Mouse (Mus musculus) MEL (cell line): ENCODE measurements at regions not wholly inside any gene's neighbourhood (a gene's known extent, or its start where the extent isn't known, plus 50 kb on each side); places are given as distances from the start of the nearest gene placed in this dataset.

ENCODE experiments used
- DNase-seq: peaks from one replicate; pipeline ENCODE4 v3.0.0; 2011; ENCODE audit warnings: low read depth, low spot score
- H3K27ac ChIP-seq: 2 replicates; pipeline ENCODE4 v1.5.1; 2012; ENCODE audit warnings: low read depth, mild to moderate bottlenecking, control low read depth, low read length, moderate library complexity; ENCODE audit not compliant: control insufficient read depth
- H3K27me3 ChIP-seq, 2 experiments: fragments of 150-350 bp in 1 of 2; sonication (generic) in 1 of 2; 2 replicates each; pipeline ENCODE4 v1.6.1; 2012; ENCODE audit warnings: low read length in 2 of 2, mild to moderate bottlenecking in 2 of 2, improper control_type of control experiment in 1 of 2, moderate library complexity in 1 of 2; ENCODE audit not compliant: insufficient read depth in 2 of 2, control insufficient read depth in 1 of 2
- H3K36me3 ChIP-seq, 2 experiments: 2 replicates each; pipeline ENCODE4 v1.6.1; 2012 to 2014; ENCODE audit warnings: low read length in 2 of 2, improper control_type of control experiment in 1 of 2, inconsistent platforms in 1 of 2, mild to moderate bottlenecking in 1 of 2; ENCODE audit not compliant: insufficient read depth in 2 of 2, control insufficient read depth in 1 of 2
- H3K4me1 ChIP-seq, 2 experiments: fragments of 150-350 bp in 1 of 2; sonication (generic) in 1 of 2; 2 replicates each; pipeline ENCODE4 v1.6.1; 2012; ENCODE audit warnings: low read length in 2 of 2, improper control_type of control experiment in 1 of 2, mild to moderate bottlenecking in 1 of 2; ENCODE audit not compliant: insufficient read depth in 2 of 2, control insufficient read depth in 1 of 2
- H3K4me3 ChIP-seq, 2 experiments: fragments of 150-350 bp in 1 of 2; sonication (generic) in 1 of 2; 2 replicates each; pipeline ENCODE4 v1.5.1; 2012; ENCODE audit warnings: low read depth in 2 of 2, low read length in 2 of 2, mild to moderate bottlenecking in 2 of 2, moderate library complexity in 2 of 2, control low read depth in 1 of 2, improper control_type of control experiment in 1 of 2; ENCODE audit not compliant: control insufficient read depth in 1 of 2, insufficient read depth in 1 of 2
- H3K79me2 ChIP-seq: 2 replicates; pipeline ENCODE4 v1.6.1; 2012; ENCODE audit warnings: mild to moderate bottlenecking, low read length, moderate library complexity; ENCODE audit not compliant: control insufficient read depth, poor library complexity, insufficient read depth
- H3K9ac ChIP-seq: 2 replicates; pipeline ENCODE4 v1.6.1; 2012; ENCODE audit warnings: low read depth, mild to moderate bottlenecking, control low read depth, low read length, moderate library complexity; ENCODE audit not compliant: control insufficient read depth, poor library complexity, severe bottlenecking
- H3K9me3 ChIP-seq: fragments of 150-350 bp; sonication (generic); replicated peaks from 2 replicates; pipeline ENCODE4 v1.6.1; 2012; ENCODE audit warnings: mild to moderate bottlenecking, low read length, improper control_type of control experiment, moderate library complexity; ENCODE audit not compliant: insufficient read depth
- BHLHE40 ChIP-seq: IDR thresholded peaks from 2 replicates; pipeline ENCODE4 v1.6.1; 2012; ENCODE audit warnings: low read depth, mild to moderate bottlenecking, inconsistent platforms, low read length, improper control_type of control experiment, borderline replicate concordance
- GATA1 ChIP-seq: IDR thresholded peaks from 2 replicates; pipeline ENCODE4 v1.6.1; 2011; ENCODE audit warnings: low read depth, low read length, improper control_type of control experiment
- JUND ChIP-seq: IDR thresholded peaks from 2 replicates; pipeline ENCODE4 v1.6.1; 2011; ENCODE audit warnings: low read depth, mild to moderate bottlenecking, improper control_type of control experiment, low read length
- MAZ ChIP-seq: IDR thresholded peaks from 2 replicates; pipeline ENCODE4 v1.6.1; 2012; ENCODE audit warnings: low read depth, mild to moderate bottlenecking, inconsistent platforms, low read length, improper control_type of control experiment
- MXI1 ChIP-seq: IDR thresholded peaks from 2 replicates; pipeline ENCODE4 v1.6.1; 2011; ENCODE audit warnings: mild to moderate bottlenecking, low read depth, low read length, improper control_type of control experiment
- MYB ChIP-seq: IDR thresholded peaks from 2 replicates; pipeline ENCODE4 v1.6.1; 2011; ENCODE audit warnings: mild to moderate bottlenecking, low read depth, low read length, improper control_type of control experiment
- MYC ChIP-seq: IDR thresholded peaks from 2 replicates; pipeline ENCODE4 v1.6.1; 2011; ENCODE audit warnings: low read depth, mild to moderate bottlenecking, low read length, improper control_type of control experiment, moderate library complexity
- NRF1 ChIP-seq: IDR thresholded peaks from 2 replicates; pipeline ENCODE4 v1.6.1; 2014; ENCODE audit warnings: low read depth, mild to moderate bottlenecking, inconsistent platforms, low read length, improper control_type of control experiment, moderate library complexity; ENCODE audit not compliant: poor library complexity, insufficient read depth, severe bottlenecking
- POLR2AphosphoS2 ChIP-seq: IDR thresholded peaks from 2 replicates; pipeline ENCODE4 v1.6.1; 2011; ENCODE audit warnings: low read length, improper control_type of control experiment
- TCF12 ChIP-seq: IDR thresholded peaks from 2 replicates; pipeline ENCODE4 v1.6.1; 2014; ENCODE audit warnings: low read depth, mild to moderate bottlenecking, inconsistent platforms, low read length, improper control_type of control experiment, moderate library complexity
- ZC3H11A ChIP-seq: IDR thresholded peaks from 2 replicates; pipeline ENCODE4 v1.6.1; 2012; ENCODE audit warnings: low read depth, mild to moderate bottlenecking, inconsistent platforms, low read length, improper control_type of control experiment
- ZKSCAN1 ChIP-seq: IDR thresholded peaks from 2 replicates; pipeline ENCODE4 v1.6.1; 2012; ENCODE audit warnings: low read depth, mild to moderate bottlenecking, inconsistent platforms, low read length, improper control_type of control experiment, moderate library complexity

DNA sequence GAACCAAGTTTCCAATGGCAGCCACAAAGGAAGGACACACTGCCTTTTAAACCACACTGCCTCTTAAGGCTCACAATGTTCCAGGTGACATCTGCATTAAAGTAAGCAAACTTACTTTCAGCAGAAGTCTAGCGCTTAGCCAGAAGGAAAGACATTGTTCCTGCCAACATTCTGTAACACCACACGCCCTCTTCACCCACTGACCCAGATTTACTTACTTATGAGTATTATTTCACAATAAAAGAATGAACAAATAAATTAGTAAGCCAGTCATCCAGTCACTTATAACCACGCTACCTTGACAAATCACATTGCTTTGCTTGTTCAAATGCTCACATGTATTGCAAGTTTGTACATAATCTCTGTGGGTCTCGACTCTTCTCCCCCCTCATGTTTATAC, 173.9 kb downstream of the Brms1l start:
- no peak overlapping the region for H3K4me3 ChIP-seq
- DNase-seq = no peak
- peaks cover 5 to 8% of the 10 kb centered on the region in 2 experiments for H3K27me3 ChIP-seq
- H3K27ac ChIP-seq = no peak overlapping the region
- H3K9ac ChIP-seq = no peak overlapping the region
- H3K4me1 ChIP-seq = no peaks in the 10 kb centered on the region
- H3K9me3 ChIP-seq = no peaks in the 10 kb centered on the region
- H3K36me3 ChIP-seq = no peaks in the 10 kb centered on the region
- TF ChIP-seq BHLHE40 = no peak
- no peaks in the 10 kb centered on the region for H3K79me2 ChIP-seq

DNA sequence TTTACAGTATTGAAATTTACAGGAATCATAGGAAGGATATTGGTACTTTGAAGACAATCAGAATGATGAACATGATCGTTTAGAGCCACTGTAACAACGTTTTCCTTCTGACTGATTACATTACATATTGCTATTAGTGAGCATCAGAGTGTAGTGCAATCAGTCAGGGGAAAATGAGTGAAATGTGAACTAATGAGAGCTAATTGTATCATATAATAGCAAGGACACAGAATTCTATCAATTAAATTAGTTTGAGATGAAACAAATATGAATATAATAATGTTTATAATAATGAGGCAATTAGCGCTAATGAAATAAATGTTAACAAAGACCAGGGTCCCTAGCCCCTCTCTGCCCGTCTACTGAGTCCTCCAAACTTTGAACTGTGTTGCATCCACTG, 169.7 kb downstream of the Brms1l start:
- Histone ChIP-seq H3K36me3 (no peaks in the 10 kb centered on the region), H3K9ac (no peak overlapping the region), H3K27ac (no peak overlapping the region), H3K27me3 (peaks cover 4 to 5% of the 10 kb centered on the region in 2 experiments; a peak in 3 of 4 replicates), H3K79me2 (no peaks in the 10 kb centered on the region), H3K4me1 (no peaks in the 10 kb centered on the region), H3K9me3 (no peaks in the 10 kb centered on the region), H3K4me3 (no peak overlapping the region)
- no peak for TF ChIP-seq MYB
- no peak for DNase-seq

DNA sequence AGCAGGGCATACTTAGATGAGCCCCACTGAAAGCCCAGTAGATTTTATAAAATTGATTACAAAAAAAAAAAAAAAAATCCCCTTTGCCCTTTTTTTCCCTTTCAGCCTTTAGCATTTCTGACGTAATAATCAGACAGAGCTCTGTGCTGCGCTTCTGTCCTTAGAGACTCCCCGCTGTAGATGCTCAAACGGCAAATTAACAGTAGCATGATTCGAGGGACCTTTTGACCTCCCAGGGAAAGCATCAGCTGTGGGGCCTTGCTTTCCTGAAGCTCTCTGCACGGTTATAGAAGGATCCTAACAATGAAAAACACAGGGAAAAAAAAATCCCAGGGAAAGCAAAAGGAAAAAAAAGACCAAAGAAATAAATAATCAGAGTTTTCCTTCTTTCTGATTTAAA, 169.2 kb downstream of the Brms1l start:
- no peak for TF ChIP-seq TCF12
- TF ChIP-seq POLR2AphosphoS2 = no peak
- TF ChIP-seq MYC = no peak
- no peak for TF ChIP-seq ZC3H11A
- TF ChIP-seq BHLHE40 = no peak
- no peak overlapping the region for H3K9ac ChIP-seq
- H3K27me3 ChIP-seq = peaks cover 4 to 5% of the 10 kb centered on the region in 2 experiments; a peak in 3 of 4 replicates
- H3K4me3 ChIP-seq = no peak overlapping the region
- no peaks in the 10 kb centered on the region for H3K9me3 ChIP-seq
- H3K79me2 ChIP-seq = no peaks in the 10 kb centered on the region
- no peaks in the 10 kb centered on the region for H3K36me3 ChIP-seq
- no peak for DNase-seq
- H3K27ac ChIP-seq = no peak overlapping the region
- no peaks in the 10 kb centered on the region for H3K4me1 ChIP-seq

DNA sequence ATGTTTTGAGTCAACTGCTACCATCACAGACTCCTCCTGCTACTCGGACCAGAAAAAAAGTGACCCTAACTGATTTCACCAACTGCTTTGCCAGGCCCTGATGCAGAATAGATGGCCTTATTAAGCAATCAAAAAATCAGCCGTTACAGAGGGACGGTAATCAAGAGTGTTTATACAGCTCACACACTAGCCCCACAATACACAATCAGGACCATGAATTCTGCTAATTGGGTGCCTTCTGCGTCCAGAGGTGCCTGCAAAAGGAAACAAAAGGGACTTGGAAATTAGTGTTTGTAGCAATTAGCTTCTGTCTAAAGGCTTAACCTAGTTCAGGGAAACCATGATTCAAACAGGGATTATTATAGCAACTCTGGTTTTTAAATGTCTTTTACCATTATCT, 168.4 kb downstream of the Brms1l start:
- no peaks in the 10 kb centered on the region for H3K36me3 ChIP-seq
- H3K79me2 ChIP-seq = no peaks in the 10 kb centered on the region
- peaks cover 2 to 5% of the 10 kb centered on the region in 2 experiments; a peak in 3 of 4 replicates for H3K27me3 ChIP-seq
- H3K9me3 ChIP-seq = no peaks in the 10 kb centered on the region
- no peak overlapping the region for H3K9ac ChIP-seq
- TF ChIP-seq JUND = no peak
- TF ChIP-seq MYC = no peak
- no peak for TF ChIP-seq NRF1
- TF ChIP-seq MAZ = no peak
- TF ChIP-seq GATA1 = no peak
- TF ChIP-seq ZKSCAN1 = no peak
- TF ChIP-seq MXI1 = no peak
- no peaks in the 10 kb centered on the region for H3K4me1 ChIP-seq
- H3K4me3 ChIP-seq = no peak overlapping the region
- H3K27ac ChIP-seq = no peak overlapping the region
- no peak for DNase-seq
